Mouse (Mus musculus): ENCODE data around the gene Nectin2.

Nectin2 gene

DNA sequence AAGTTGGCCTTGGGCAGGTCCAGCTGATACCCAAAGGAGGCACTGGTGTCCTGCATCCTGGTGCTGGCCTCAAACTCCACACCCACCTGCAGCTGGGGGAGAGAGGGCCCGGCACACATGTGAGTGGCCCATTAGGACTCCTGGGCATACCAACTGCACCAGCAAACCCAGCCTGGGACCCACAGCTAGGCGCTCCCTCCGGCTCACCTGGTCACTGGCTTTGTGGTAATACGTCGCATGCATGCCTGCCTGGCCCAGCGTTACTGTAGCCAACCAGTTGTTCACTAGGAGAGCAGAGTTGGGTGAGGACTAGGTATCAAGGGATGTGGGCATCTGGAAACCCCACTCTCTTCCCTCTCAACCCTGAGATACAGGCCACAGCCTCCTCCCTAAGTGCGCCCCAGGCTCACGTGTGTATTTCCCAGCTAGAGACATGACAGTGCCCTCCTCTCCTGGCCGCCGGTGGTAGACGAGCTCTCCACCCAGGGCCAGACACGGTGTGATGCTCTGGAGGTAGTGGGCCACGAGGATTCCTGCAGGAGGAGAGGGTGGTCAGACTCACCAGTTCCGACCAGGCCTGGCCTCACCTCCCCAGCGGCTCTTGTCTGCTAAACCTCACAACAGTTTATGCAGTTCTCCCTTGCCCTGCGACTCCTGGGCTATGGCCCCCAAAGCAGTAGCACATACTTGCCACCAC lies 47.3 kb downstream of the Nectin2 start:
- no peak for DNase-seq

DNA sequence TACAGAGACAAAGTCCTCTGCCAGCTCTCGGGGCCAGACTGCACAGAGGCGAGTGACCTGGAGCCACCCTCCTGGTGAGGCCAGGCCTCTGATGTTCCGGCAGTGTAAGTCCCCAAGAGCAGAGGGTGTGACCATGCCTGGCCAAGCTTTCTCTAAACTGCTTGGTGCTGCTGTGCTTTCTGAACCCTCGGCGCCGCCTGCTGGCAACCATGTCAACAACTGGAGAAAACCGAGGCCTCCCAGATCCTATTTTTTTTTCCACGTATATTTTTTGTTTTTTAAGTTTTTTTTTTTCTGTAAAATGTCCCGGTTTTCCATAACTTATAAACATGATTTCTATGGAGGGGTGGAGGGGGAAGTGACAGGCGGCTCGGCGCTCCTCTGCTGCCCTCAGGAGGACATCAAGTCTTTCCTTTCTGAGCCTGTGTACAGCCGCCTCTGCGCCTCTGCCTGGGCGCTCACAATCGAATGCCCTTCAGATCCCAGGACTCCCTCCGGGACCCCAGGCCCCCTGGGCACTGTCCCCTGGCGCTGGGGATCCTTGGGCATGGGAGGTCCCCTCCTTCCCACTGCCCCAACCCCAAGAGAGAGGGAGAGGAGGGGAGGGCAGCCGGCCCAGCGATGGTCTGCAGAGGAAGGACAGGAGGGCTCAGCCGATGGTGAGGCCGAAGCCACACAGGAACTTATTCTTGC lies 49.1 kb downstream of the Nectin2 start:
- peak; percentile 82 for DNase-seq

DNA sequence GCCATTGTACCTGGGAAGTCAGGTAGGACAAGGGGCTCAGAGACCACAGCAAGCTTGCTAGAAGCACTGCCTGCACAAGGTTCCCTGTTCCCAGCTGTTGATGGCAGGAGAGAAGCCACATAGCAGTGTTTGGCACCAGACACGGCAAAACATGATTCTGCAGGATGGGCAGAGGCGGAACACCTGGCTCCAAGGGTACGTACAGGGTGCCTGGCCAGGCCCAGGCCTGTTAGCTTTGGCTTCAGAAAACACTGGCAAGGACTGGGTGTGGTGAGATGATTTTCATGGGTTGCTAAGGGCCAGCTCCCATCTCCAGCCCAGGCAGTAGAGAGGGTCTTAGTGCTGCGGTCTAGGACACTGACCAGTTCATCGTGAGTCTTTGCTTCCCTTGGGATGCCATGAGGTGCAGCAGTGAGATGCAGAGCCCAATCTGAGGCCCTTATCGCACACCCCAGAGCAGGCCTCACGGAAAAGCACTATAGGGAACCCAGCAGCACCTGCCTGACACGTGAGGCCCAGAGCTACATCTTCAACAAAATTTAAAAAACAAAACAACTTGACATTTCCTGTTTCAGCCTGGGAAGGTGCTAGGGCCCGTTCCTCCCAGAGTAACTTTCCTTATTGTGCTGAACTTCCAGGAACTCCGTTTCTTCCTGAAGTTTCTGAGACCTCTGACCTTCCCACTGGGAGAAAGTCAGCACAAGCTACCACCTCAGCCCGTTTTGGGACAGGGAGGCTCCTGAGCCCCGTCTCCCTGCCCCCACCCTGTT lies 49.8 kb downstream of the Nectin2 start:
- no peak for DNase-seq

DNA sequence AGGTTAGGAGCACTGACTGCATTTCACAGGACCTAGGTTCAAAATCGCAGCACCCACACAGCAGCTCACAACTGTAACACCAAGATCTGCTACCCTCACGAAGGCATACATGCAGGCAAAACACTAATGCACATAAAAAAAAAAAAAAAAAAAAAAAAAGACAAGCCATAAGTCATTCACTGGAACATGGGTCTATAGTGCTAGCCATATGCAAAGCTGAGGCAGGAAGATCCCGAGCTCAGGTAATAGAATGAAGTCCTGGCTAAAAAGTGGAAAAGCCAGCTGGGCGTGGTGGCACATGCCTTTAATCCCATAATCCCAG lies 50.5 kb downstream of the Nectin2 start:
- DNase-seq, result no peak

DNA sequence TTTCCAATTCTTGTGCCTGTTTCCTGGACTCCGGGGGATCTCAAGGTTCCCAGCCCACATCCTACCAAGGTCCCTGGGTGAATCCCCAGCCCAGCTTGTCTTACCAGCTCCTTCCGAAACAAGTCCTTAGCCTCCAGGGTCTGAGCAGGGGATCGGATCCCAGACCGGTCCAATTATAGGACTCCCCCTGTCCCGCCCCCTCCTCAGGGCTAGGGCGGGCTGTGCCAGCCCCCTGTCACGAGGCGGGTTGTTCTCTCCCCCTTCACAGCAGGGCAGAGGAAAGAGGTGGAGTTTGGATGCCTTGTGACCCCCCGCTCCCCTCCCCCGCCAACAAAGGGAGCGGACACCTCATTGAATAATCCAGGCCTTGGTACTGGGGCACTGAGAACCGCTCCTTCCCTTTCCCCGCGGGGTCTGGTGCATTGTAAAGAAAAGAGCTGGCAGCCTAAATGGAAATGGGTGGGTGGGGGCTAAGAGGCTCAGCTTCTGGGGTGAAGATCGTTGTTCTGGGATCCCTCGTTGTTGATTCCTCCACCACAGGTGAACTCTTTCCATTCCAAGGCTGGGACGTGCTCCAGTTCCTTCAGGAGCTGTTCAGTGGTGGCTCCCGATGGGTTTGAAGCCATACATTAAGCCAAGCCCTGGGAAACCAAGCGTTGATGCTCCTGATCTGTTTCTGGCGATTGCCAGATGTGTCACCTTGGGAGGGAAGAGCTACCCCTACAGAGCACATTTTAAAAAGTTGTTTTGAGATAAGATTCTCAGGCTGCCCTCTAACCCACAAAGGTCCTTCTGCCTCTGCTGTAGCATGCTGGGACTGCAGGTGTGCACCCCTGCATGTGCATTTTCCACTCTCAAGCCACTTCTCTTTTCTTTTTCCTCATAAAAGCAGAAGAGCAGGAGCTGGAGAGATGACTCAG lies 51.1 kb downstream of the Nectin2 start, which contains the start of gene Apoe:
Gene Apoe, minus strand, starts transcription at position 282 of the 920 bp plus-strand sequence.
- DNase-seq, result peak; percentile 74

DNA sequence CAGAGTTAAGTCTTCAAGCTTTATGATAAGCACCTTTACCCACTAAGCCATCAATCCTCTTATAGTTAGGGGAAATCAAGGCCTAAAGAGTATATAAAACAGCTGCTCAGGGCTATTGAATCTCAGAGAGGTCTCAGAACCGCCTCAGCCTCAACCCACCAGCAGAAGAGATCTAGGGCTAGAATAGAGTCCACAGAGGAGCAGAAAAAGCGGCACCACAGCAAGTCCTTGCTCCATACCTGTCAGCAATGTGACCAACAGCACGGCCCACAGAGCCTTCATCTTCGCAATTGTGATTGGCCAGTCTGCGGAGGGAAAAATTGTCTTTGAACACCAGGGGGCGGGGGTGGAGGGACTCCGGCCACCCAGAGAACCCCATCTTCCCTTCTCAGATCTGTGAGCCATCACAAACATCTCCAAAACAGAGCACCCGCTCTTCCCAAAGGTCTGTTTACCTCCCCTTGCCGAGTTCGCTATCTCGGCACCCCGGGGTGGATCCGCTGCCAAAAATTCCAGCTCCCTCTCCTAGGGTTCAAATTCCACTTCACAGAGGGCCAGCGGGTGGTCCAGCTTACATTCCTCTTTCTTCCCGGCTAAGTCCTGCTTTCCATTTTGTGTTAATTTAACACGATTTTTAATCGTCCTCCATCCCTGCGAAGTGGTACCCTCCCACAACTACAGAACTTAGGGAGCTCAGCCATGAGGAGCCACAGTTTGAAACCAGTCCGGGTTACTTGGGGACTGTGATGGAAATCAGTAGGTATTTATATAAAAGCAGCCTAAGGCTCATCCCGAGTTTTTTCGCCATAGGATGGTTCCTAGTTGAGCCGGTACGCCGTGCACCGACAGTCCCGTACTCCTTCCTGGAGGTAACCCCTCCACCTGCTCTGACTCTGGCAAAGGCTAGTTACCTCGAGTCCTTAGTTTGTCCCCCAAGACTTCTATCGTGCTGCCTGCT lies 52.1 kb downstream of the Nectin2 start:
- DNase-seq, result peak; percentile 73

DNA sequence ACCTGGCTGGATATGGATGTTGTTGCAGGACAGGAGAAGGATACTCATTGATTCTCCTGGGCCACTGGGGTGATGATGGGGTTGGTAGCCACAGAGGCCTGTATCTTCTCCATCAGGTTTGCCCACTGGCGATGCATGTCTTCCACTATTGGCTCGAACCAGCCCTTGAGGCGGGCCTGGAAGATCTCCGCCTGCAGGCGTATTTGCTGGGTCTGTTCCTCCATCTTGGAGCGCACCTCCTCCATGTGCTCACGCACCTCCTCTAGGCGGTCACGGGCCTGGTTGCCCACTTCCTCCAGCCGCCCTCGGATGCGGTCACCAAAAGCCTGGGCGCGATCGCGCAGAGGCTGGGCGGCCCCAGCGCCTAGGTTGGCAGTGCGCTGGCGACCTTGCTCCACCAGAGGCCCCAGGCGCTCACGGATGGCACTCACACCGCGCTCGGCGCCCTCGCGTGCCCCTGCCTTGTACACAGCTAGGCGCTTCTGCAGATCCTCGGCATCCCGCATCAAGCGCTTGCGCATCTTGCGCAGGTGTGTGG lies 53.9 kb downstream of the Nectin2 start:
- no peak for DNase-seq

DNA sequence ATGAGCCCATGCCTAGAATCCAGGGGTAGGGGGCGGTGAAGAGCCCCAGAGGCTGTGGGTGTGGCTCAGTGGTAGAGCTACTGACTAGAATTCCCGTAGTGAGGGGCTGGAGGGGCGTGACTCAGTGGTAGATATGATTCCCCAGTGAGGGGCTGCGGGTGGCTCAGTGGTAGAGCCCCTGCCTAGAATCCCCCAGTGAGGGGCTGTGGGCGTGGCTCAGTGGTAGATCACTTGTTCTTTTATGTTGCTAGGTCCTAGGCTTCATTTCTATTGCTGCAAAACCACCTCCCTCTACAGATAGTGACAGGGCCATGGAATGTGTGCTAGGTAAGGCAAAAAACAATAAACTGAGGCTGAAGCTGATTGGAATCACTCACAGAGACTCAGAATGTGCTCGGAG lies 54.4 kb downstream of the Nectin2 start:
- DNase-seq, result no peak

DNA sequence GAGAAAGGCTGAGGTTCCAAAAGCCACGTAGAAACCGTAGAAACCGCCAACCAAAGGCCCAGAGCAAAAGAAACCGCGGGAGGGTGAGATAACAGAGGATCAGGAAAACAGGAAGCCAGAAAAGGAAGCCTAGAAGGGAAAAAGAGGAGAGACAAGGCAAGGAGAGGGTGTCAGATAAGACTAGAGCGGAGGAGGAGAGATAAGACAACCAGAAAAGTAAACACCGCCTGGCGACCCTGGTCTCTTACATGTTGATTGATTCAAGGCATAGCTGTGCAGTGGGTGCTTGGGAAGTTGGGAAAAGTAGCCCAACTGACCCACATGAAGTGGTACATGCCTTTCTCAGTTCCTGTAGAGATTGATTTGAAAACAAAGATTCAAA lies 55.1 kb downstream of the Nectin2 start:
- DNase-seq, result no peak

DNA sequence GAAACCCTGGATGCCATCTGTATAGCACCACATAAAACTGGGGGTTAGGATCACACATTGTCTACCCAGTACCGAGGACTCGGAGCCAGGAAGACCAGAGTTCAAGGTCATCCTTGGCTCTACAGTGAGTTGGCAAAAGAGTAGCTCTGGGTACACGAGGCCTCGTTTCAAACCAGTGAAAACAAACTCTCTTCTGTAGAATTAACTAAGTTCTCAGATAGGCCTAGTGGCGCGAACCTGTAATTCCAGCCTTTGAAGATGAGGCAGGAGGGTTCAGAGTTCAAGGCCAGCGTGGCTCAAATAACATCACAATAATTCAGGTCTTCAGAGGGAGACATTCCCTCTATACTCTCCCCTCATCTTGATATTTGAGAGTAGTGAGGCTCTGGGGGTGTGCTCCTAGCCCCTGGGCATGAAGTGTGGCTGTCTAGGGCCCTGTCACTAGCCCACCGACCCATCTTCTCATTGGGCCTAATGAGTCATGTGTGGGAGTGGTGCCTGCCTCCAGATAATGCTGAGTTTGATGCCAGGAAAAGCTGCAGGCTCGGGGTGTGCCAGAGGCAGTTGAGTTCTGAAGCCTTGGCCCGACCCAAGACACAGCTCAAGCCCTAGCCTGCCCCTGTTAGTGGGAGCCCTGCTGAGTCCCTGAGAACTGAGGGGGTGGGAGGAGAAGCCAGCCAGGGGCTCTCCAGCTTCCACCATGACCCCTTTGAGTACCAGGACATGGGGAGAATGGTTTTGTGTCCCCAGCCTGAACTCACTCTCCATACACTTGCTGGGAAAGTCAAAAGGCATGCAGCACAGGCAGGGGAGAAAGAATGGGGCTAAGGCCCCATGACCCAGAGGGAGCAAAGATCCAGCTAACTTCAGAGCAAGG lies 55.7 kb downstream of the Nectin2 start:
- DNase-seq, result no peak

DNA sequence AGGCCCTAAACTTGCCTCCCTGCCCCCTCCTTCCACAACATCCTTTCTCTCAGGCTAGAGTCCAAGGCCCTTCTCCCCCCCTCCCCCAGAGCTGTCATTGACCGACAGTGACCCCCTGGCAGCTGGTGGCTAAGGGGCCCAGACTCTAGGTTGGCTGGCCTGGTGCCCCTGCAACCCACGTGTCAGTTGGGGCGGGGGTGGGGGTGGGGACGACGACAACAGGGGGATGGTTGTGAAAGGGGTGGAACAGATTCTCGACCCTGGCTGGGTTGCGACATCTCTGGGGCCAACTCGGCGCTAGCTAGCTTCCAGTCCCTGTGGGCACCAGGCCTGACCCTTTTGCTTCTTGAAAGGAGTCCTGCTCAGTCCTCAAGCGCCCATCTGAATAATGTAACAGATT lies 56.9 kb downstream of the Nectin2 start:
- DNase-seq, result peak; percentile 37

DNA sequence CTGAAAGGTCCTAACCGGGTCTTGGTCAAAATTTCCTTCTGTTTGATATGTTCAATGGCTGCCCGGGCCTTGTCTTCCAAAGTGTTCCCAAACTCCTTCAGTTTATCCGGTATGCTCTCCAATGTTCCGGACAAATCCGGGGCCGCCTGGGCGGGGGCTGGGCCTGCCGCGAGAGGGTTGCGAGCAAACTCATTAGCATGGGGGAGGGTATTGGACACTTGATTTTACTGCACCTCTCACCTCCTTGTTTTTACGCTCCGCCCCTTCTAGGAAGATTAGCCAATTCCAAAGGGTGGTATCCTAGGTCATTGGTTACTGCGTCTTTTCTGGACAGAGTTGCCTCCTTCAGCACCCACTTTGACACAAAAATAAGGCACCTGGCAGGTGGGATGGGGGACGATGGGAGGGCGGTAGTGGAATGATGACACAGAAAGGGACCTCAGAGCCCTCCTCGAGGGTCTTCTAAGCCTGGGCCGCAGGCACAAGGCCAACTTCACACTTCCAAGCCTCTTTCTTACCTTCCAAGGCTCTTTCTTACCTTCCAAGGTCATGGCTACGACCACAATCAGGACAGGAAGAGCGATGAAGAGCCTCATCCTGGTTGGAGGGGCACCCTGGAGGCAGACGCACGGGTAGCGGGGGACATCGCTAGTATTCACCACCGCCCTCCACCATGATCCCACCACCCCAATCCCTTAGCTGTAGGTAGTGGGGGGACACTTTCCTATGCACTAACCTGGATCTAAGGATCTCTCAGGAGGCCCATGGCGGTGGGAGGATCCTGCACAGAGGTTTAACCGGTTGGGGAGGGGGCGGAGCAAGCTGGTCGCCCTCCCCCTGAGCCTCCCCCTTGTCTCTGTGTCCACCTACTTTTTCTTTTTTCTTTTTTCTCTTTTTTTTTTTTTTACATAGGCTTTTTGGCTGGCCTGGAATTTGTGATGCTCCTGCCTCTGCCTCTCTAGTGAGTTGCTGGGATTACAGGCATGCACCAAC lies 58.1 kb downstream of the Nectin2 start, which contains the start of gene Apoc1:
Gene Apoc1, minus strand, starts transcription at position 788 of the 993 bp plus-strand sequence.
- no peak for DNase-seq

DNA sequence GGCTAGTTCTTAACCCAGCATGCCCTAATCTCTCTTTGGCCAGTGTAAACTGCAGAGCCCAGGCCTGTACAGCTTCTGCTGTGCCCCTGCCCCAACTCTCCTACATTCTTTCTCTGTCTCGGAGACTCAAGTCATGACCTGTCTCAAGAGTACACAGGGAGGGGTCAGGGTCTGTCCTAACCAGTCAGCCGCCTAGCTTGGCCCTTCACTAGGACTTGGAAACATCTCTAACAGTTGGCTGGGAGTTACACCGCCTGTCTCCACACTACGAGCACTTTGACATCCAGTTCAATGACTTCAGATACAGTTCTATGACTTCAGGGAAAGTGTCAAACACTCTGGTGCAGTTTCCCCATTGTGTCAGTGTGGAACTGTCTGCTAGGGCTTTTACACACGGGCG lies 58.8 kb downstream of the Nectin2 start:
- DNase-seq, result no peak

DNA sequence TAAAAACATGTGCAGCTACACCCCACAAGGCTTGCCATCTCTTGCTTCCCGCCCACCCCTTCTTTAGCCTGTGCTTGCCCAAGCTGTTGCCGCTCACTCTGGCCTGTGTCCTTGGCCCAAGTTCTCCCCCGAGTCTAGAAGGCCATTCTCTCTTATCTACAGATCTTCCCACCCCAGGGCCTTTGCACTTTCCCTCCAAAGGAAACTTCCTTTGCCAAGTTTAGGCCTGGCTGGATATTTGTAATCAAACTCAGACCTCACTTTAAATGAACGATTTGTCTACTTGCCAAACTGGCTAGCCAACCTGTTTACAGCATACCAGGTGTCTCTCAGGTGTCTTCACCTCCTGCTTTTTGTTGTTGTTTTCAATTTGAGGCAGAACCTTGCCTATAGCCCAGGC lies 59.4 kb downstream of the Nectin2 start:
- no peak for DNase-seq

DNA sequence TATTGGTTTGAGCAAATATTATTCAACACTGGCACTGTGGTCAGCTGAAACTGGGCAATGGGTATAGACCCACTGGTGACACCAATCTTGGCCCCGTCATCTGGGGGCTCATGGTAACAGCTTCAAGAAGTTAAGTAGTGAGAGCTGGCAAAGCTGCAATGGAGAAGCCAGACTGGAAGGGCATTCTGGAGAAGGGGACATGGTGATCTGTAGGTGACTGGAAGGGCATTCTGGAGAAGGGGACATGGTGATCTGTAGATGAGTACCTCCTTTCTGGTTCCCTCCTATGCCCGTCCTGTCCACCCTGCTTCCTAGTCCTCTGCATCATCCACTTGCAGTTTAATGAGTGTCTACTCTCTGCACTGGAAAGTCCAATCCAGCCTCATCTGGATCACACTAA lies 61.7 kb downstream of the Nectin2 start:
- no peak for DNase-seq

DNA sequence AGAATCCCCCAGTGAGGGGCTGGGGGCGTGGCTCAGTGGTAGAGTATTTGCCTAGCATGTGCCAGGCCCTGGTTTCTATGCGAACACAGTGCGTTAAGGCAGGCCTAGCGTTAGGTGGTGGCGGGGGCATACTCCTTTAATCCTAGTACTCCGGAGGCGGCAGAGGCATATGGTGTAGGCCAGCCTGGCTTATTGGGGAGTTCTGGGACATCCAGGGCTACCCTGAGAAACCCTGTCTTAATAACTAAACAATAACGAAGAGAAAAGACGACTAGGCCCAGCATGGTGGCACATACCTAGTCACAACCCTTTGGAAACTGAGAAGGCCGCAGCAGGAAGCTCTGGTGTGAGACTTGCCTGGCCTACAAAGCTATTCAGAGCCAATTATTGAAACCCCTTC lies 62.2 kb downstream of the Nectin2 start:
- DNase-seq, result no peak

DNA sequence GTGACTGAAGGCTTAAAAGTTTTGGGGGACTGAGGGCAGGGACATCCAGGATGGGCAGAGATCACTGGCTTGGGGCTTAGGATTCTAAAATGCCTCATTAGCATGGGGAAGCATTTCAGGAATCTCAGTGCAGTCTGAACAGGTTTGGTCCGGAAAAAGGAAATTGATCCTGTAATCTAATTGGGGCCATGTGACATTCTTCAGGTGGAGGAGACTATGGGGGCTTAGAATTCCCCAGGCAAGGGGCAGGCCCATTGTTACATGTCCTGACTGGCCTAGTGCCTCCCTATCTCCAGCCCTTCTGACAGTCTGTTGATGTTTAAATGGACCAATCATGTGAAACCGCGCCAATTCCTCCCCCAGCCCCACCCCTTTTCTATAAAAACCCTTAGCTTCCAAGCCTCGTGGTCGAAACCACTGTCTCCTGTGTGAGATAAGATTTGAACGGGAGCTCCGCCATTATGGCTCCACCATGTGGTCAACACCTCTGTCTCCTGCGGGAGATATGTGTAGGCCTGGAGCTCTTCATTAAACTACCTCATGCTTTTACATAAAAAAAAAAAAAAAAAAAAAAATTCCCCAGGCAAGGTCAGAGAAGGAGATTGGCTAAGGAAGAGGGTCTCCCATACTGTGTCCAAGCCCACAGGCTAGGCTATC lies 63.2 kb downstream of the Nectin2 start:
- peak; percentile 35 for DNase-seq

DNA sequence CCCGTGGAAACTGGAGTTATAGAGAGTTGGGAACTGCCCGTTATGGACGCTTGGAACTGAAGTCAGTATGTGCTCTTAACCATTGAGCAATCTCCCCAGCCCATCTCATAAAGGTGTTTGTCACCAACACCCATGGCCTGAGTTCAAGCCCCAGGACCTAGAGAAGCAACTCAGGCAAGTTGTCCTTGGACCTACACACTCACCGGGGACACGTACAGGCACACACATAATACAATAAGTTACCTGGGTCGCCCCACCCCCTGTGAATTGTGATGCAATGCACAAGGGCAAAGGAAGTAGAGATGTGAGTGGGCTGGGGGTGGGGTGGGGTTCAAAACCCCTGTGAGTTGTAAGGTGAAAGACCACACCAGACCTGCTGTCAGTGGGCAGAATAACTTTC lies 63.8 kb downstream of the Nectin2 start:
- no peak for DNase-seq
